Mouse (Mus musculus): Measurements from ENCODE around the gene Vcp. TPM values are rescaled to one million over a fixed set of nuclear protein-coding genes. Genes with fewer than 3 reads are reported as not detected.
A peak's percentile ranks its signal among the peaks of the same experiment; 100 is the strongest.

Vcp gene
- total and polyA plus RNA-seq, 3 experiments: 127 to 254 (median 238) TPM

DNA sequence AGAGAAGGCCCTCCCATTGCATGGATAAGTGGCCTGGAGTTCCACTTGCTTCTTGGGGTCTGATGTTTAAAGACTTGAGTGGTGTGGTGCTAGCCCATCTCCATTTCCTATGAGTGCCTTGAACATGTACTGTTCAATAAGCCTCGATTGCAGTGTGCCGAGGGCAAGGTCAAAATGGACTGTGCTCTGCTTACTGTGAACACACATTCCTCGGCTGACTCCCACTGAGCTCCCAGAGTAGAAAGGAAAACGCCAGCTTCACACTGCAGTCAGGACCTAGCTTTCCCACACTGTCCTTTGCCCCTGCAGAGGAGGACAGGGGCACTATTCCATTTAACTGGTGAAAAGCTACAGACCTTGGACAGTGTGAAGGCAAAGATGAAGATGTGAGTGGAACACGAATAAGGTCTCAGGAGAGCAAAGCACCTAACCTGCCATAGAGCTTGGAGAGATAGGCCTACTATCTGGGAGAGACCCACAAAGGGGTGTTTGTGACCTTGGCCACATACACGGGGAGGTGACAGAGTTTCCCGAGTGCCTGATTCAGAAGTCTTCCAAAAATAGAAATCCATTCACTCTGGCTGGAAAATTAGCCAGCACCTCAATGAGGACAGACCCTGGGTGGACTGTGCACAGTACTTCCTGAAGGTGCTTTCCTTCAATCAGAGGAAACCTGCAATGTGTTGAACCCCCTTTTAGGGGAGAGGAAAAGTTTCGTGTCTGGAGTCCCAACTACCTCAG, 67.9 kb downstream of the Vcp start:
- 37% methylated on average over 8 of the region's 8 CpGs for WGBS
- intact Hi-C loops (cut with DNase I): no loop called here
- no peaks in the 10 kb centered on the region for H3K27me3 ChIP-seq (ENCODE audit: control insufficient read depth, insufficient read depth, low read length)
- H3K79me2 ChIP-seq (replicated peaks; ENCODE audit: control insufficient read depth, insufficient read depth, low read length): no peaks in the 10 kb centered on the region
- DNase-seq: peak; percentile 18
- H3K4me1 ChIP-seq (ENCODE audit: control insufficient read depth, insufficient read depth, low read length): peaks cover 5% of the 10 kb centered on the region
- no peaks in the 10 kb centered on the region for H3K36me3 ChIP-seq (ENCODE audit: control insufficient read depth, insufficient read depth, low read length)
- peak overlapping the region; percentile 6; the same call in 1 of the 2 replicates for H3K9ac ChIP-seq (ENCODE audit: low read depth, low read length)
- peak overlapping the region; percentile 81 for H3K27ac ChIP-seq
- H3K4me3 ChIP-seq: no peak overlapping the region
- TF ChIP-seq POLR2A (IDR thresholded peaks at IDR 0.05; ENCODE audit: insufficient read depth, low read depth, low read length): no peak
- TF ChIP-seq EP300 (IDR thresholded peaks at IDR 0.05; ENCODE audit: insufficient read depth, low read depth, low read length): no peak
- no peak for TF ChIP-seq CTCF (IDR thresholded peaks at IDR 0.05)

Other genes starting within 250 kb of the Vcp start
- 1 to 10 TPM in 1 of 2 experiments, under 1 TPM in 1; 0.52 to 1.3 TPM for gene Ccl19, start 243.9 kb downstream of the Vcp start, total RNA-seq (2021)
- gene Ccl19, start 243.9 kb downstream of the Vcp start, polyA plus RNA-seq (2012; rRNA removed): 2.3 and 5.8 TPM in 2 replicates
- 10 to 100 TPM; 47.6 to 62.3 TPM for gene Ccl21a, start 226.5 kb downstream of the Vcp start, total RNA-seq (2021)
- gene Ccl21a, start 226.5 kb downstream of the Vcp start, polyA plus RNA-seq (2012; rRNA removed): 42.1 and 43.1 TPM in 2 replicates
- gene Fam205a1, start 146.6 kb downstream of the Vcp start, total RNA-seq (2021): not detected
- gene Fam205a1, start 146.6 kb downstream of the Vcp start, polyA plus RNA-seq (2012; rRNA removed): not detected in 2 replicates
- gene Gm12394, start 143.7 kb downstream of the Vcp start, total RNA-seq (2021): under 1 TPM in 1 of 2 experiments, not detected in 1; 0.10 TPM
- 0.02 TPM in 1 of 2 replicates, not detected in the other for gene Gm12394, start 143.7 kb downstream of the Vcp start, polyA plus RNA-seq (2012; rRNA removed)
- gene Fam205c, start 126.3 kb downstream of the Vcp start, total RNA-seq (2021): 1 to 10 TPM; 8.3 to 9.8 TPM
- gene Fam205c, start 126.3 kb downstream of the Vcp start, polyA plus RNA-seq (2012; rRNA removed): 0.14 and 0.20 TPM in 2 replicates
- gene Phf24, start 83.8 kb downstream of the Vcp start, total RNA-seq (2021): 1 to 10 TPM; 5.0 to 5.8 TPM
- gene Phf24, start 83.8 kb downstream of the Vcp start, polyA plus RNA-seq (2012; rRNA removed): 4.8 and 7.8 TPM in 2 replicates
- gene Dnajb5, start 50.7 kb downstream of the Vcp start, total RNA-seq (2021): 100 to 1,000 TPM in 1 of 2 experiments, 10 to 100 TPM in 1; 88.5 to 103 TPM
- gene Dnajb5, start 50.7 kb downstream of the Vcp start, polyA plus RNA-seq (2012; rRNA removed): 45.6 and 51.1 TPM in 2 replicates
- not detected for gene 1700022I11Rik, start 30.9 kb downstream of the Vcp start, total RNA-seq (2021)
- gene 1700022I11Rik, start 30.9 kb downstream of the Vcp start, polyA plus RNA-seq (2012; rRNA removed): not detected in 2 replicates
- gene Fancg, start 10.0 kb upstream of the Vcp start, total RNA-seq (2021): 1 to 10 TPM; 2.8 to 3.2 TPM
- 3.9 and 4.9 TPM in 2 replicates for gene Fancg, start 10.0 kb upstream of the Vcp start, polyA plus RNA-seq (2012; rRNA removed)
- gene Pigo, start 25.3 kb upstream of the Vcp start, total RNA-seq (2021): 10 to 100 TPM; 21.0 to 26.5 TPM
- gene Pigo, start 25.3 kb upstream of the Vcp start, polyA plus RNA-seq (2012; rRNA removed): 20.1 and 27.1 TPM in 2 replicates
- 100 to 1,000 TPM; 101 to 114 TPM for gene Stoml2, start 31.2 kb upstream of the Vcp start, total RNA-seq (2021)
- 97.3 and 117 TPM in 2 replicates for gene Stoml2, start 31.2 kb upstream of the Vcp start, polyA plus RNA-seq (2012; rRNA removed)
- 10 to 100 TPM; 26.3 to 33.1 TPM for gene Fam214b, start 45.7 kb upstream of the Vcp start, total RNA-seq (2021)
- gene Fam214b, start 45.7 kb upstream of the Vcp start, polyA plus RNA-seq (2012; rRNA removed): 19.6 and 21.3 TPM in 2 replicates
- gene Unc13b, start 58.4 kb upstream of the Vcp start, total RNA-seq (2021): 10 to 100 TPM in 1 of 2 experiments, 1 to 10 TPM in 1; 10.0 to 10.9 TPM
- gene Unc13b, start 58.4 kb upstream of the Vcp start, polyA plus RNA-seq (2012; rRNA removed): 6.7 and 11.7 TPM in 2 replicates

All from heart, adult 2 months (tissue).